Mouse (Mus musculus) kidney, adult 2 months (tissue): Measurements from ENCODE around the gene Zbtb38. TPM values are rescaled to one million over a fixed set of nuclear protein-coding genes. Genes with fewer than 3 reads are reported as not detected.

ENCODE experiments used
- DNase-seq: peaks from one replicate; pipeline ENCODE4 v3.0.0; 2021
- H3K27ac ChIP-seq: fragments of 200-500 bp; 2 replicates; pipeline ENCODE4 v1.5.1; 2012; ENCODE audit warnings: low read depth, low read length, control low read depth, inconsistent platforms; ENCODE audit not compliant: insufficient read depth
- H3K27me3 ChIP-seq: fragments of 200-500 bp; replicated peaks from 2 replicates; pipeline ENCODE4 v1.6.1; 2012; ENCODE audit warnings: mild to moderate bottlenecking, moderate library complexity, low read length, inconsistent platforms; ENCODE audit not compliant: control insufficient read depth, insufficient read depth
- H3K36me3 ChIP-seq: fragments of 200-500 bp; 2 replicates; pipeline ENCODE4 v1.6.1; 2012; ENCODE audit warnings: mild to moderate bottlenecking, moderate library complexity, low read length, inconsistent platforms; ENCODE audit not compliant: control insufficient read depth, insufficient read depth
- H3K4me1 ChIP-seq: fragments of 200-500 bp; 2 replicates; pipeline ENCODE4 v1.6.1; 2011; ENCODE audit warnings: low read length; ENCODE audit not compliant: control insufficient read depth, insufficient read depth
- H3K4me3 ChIP-seq: fragments of 200-500 bp; 2 replicates; pipeline ENCODE4 v1.5.1; 2011; ENCODE audit warnings: mild to moderate bottlenecking, low read depth, low read length, control low read depth; ENCODE audit not compliant: insufficient read depth
- CTCF ChIP-seq: fragments of 200-500 bp; conservative IDR thresholded peaks from 2 replicates; pipeline ENCODE4 v1.5.1; 2011; ENCODE audit warnings: low read depth, mild to moderate bottlenecking, control low read depth, low read length, moderate library complexity, mixed read lengths; ENCODE audit not compliant: insufficient read depth, insufficient read length
- POLR2A ChIP-seq: fragments of 200-500 bp; IDR thresholded peaks from one replicate; pipeline ENCODE4 v1.6.1; 2011; ENCODE audit warnings: low read depth, low read length, control low read depth
- WGBS: fragments of 180-500 bp; shearing (Covaris S2); methylation state at CpG from one replicate; pipeline ENCODE4 v1.1.7; 2018; 5-methylcytosine and 5-hydroxymethylcytosine counted together
- polyA plus RNA-seq: library from polyadenylated mRNA; depleted of rRNA; stranded (reverse); fragments of >200 nt; gene quantifications from 2 replicates; pipeline ENCODE4 v1.2.3, GENCODE M21; 2012

The Zbtb38 gene
- polyA plus RNA-seq, 1 experiment = 10.2 TPM

GRCm38 (mm10) chr9:96789906-96790305, 37.3 kb upstream of the Zbtb38 start:
- no peak for DNase-seq
- H3K27me3 ChIP-seq = no peaks in the 10 kb centered on the region
- H3K4me3 ChIP-seq = no peak overlapping the region
- 80% methylated on average over 3 of the region's 3 CpGs for WGBS
- H3K36me3 ChIP-seq = no peaks in the 10 kb centered on the region
- no peak overlapping the region for H3K27ac ChIP-seq
- TF ChIP-seq POLR2A (no peak), CTCF (no peak)
- peaks cover 23% of the 10 kb centered on the region for H3K4me1 ChIP-seq

- TF ChIP-seq CTCF = no peak
- TF ChIP-seq POLR2A = no peak
- Histone ChIP-seq H3K27ac (peak overlapping the region; percentile 67), H3K4me1 (peaks cover 23% of the 10 kb centered on the region), H3K4me3 (peak overlapping the region; percentile 23; the same call in 1 of the 2 replicates), H3K27me3 (no peaks in the 10 kb centered on the region), H3K36me3 (no peaks in the 10 kb centered on the region)
- peak; percentile 81 for DNase-seq
- WGBS = 37% methylated on average over 10 of the region's 10 CpGs
Observed at GRCm38 (mm10) chr9:96787797-96788196, 35.2 kb upstream of the Zbtb38 start.

GRCm38 (mm10) chr9:96785871-96786342, 33.3 kb upstream of the Zbtb38 start:
- WGBS = 20% methylated on average over 9 of the region's 9 CpGs
- H3K4me1 ChIP-seq = peaks cover 23% of the 10 kb centered on the region
- no peak overlapping the region for H3K4me3 ChIP-seq
- peak overlapping the region; percentile 64; the same call in 1 of the 2 replicates for H3K27ac ChIP-seq
- no peak for TF ChIP-seq POLR2A
- TF ChIP-seq CTCF = no peak
- peak; percentile 71 for DNase-seq
- no peaks in the 10 kb centered on the region for H3K27me3 ChIP-seq
- no peaks in the 10 kb centered on the region for H3K36me3 ChIP-seq

GRCm38 (mm10) chr9:96785187-96785586, 32.6 kb upstream of the Zbtb38 start:
- peak overlapping the region; percentile 32; the same call in 1 of the 2 replicates for H3K27ac ChIP-seq
- TF ChIP-seq POLR2A (no peak), CTCF (no peak)
- peak; percentile 16 for DNase-seq
- peaks cover 23% of the 10 kb centered on the region for H3K4me1 ChIP-seq
- no peak overlapping the region for H3K4me3 ChIP-seq
- 49% methylated on average over 3 of the region's 3 CpGs for WGBS
- no peaks in the 10 kb centered on the region for H3K27me3 ChIP-seq
- no peaks in the 10 kb centered on the region for H3K36me3 ChIP-seq

GRCm38 (mm10) chr9:96783667-96784066, 31.0 kb upstream of the Zbtb38 start:
- no peak for TF ChIP-seq CTCF
- no peak for TF ChIP-seq POLR2A
- H3K27ac ChIP-seq = no peak overlapping the region
- no peaks in the 10 kb centered on the region for H3K27me3 ChIP-seq
- peaks cover 23% of the 10 kb centered on the region for H3K4me1 ChIP-seq
- no peak overlapping the region for H3K4me3 ChIP-seq
- 92% methylated on average over 9 of the region's 9 CpGs for WGBS
- no peaks in the 10 kb centered on the region for H3K36me3 ChIP-seq
- no peak for DNase-seq

- H3K27me3 ChIP-seq = no peaks in the 10 kb centered on the region
- 88% methylated on average over 5 of the region's 5 CpGs for WGBS
- H3K4me1 ChIP-seq = peaks cover 22% of the 10 kb centered on the region
- no peak overlapping the region for H3K27ac ChIP-seq
- H3K36me3 ChIP-seq = no peaks in the 10 kb centered on the region
- DNase-seq = no peak
- TF ChIP-seq CTCF (no peak), POLR2A (no peak)
- H3K4me3 ChIP-seq = no peak overlapping the region
Observed at GRCm38 (mm10) chr9:96783258-96783657, 30.6 kb upstream of the Zbtb38 start.

GRCm38 (mm10) chr9:96782062-96782461, 29.4 kb upstream of the Zbtb38 start:
- H3K27me3 ChIP-seq = no peaks in the 10 kb centered on the region
- no peak overlapping the region for H3K27ac ChIP-seq
- no peak for TF ChIP-seq CTCF
- no peak for TF ChIP-seq POLR2A
- no peak for DNase-seq
- no peaks in the 10 kb centered on the region for H3K36me3 ChIP-seq
- H3K4me3 ChIP-seq = no peak overlapping the region
- H3K4me1 ChIP-seq = peaks cover 14% of the 10 kb centered on the region
- 81% methylated on average over 8 of the region's 8 CpGs for WGBS
